Mouse (Mus musculus): Measurements from ENCODE around the gene Selenok. TPM values are rescaled to one million over a fixed set of nuclear protein-coding genes. Genes with fewer than 3 reads are reported as not detected.

Gene Selenok
- polyA plus RNA-seq, 2 experiments: 49.7 to 112 TPM

DNA sequence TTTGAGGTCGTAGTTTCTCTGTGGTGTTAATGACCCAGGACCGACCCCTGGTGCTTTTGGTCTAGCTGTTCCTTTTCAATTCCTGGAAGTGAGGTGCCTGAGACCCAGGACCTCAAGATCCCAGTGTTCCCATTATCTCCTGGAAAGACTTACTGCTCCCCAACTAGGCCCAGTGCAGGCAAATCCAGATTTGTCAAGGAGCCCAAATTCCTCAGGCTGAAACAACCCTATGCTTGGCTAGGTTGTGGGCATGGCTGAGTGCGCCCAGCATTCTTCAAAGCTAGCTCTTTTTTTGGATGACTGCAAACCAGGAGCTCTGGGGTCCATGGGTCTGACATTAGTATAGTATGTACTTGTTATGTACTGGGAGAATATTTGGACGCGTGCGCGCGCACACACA is 51.3 kb downstream of the Selenok start:
- no peaks in the 10 kb centered on the region for H3K9me3 ChIP-seq (ENCODE audit: control insufficient read depth, low read length)
- no peaks in the 10 kb centered on the region; the same call in 1 of the 2 replicates for H3K27me3 ChIP-seq (ENCODE audit: control insufficient read depth, insufficient read depth, low read length)
- 80% methylated on average over 8 of the region's 8 CpGs for WGBS (ENCODE audit: insufficient replicate concordance)

GRCm38 (mm10) chr14:30019792-30020575 is 51.9 kb downstream of the Selenok start:
- H3K4me1 ChIP-seq (replicated peaks; ENCODE audit: control insufficient read depth in 2 of 2, insufficient read depth in 2 of 2, low read length in 1 of 2): no peaks in the 10 kb centered on the region; a peak in 1 of 4 replicates
- 48% methylated on average over 9 of the region's 9 CpGs for WGBS (ENCODE audit: insufficient replicate concordance)
- no peak overlapping the region for H3K4me3 ChIP-seq (ENCODE audit: insufficient read depth in 1 of 2, low read depth in 2 of 2, low read length in 2 of 2)
- H3K9me3 ChIP-seq (ENCODE audit: control insufficient read depth, low read length): no peaks in the 10 kb centered on the region
- H3K36me3 ChIP-seq (replicated peaks; ENCODE audit: control insufficient read depth, insufficient read depth, low read depth): no peaks in the 10 kb centered on the region
- no peak overlapping the region for H3K9ac ChIP-seq (replicated peaks)
- no peak for DNase-seq (ENCODE audit: low read depth in 3 of 3, low spot score in 3 of 3)
- TF ChIP-seq CTCF (IDR thresholded peaks at IDR 0.05; ENCODE audit: low read depth): no peak
- TF ChIP-seq EP300 (IDR thresholded peaks at IDR 0.05; ENCODE audit: low read depth): no peak
- H3K4me2 ChIP-seq (ENCODE audit: low read depth): no peak overlapping the region
- no peak overlapping the region for H3K27ac ChIP-seq
- ATAC-seq (ENCODE audit: insufficient read depth): no peak
- no peaks in the 10 kb centered on the region; the same call in 1 of the 2 replicates for H3K27me3 ChIP-seq (ENCODE audit: control insufficient read depth, insufficient read depth, low read length)

More for the DNA sequence above, 51.3 kb downstream of the Selenok start:
- Histone ChIP-seq H3K4me3 (ENCODE audit: insufficient read depth in 1 of 2, low read depth in 2 of 2, low read length in 2 of 2) (no peak overlapping the region), H3K9ac (replicated peaks) (no peak overlapping the region), H3K27ac (no peak overlapping the region), H3K36me3 (replicated peaks; ENCODE audit: control insufficient read depth, insufficient read depth, low read depth) (no peaks in the 10 kb centered on the region), H3K4me1 (replicated peaks; ENCODE audit: control insufficient read depth in 2 of 2, insufficient read depth in 2 of 2, low read length in 1 of 2) (no peaks in the 10 kb centered on the region; a peak in 1 of 4 replicates), H3K4me2 (ENCODE audit: low read depth) (no peak overlapping the region)
- DNase-seq (ENCODE audit: low read depth in 3 of 3, low spot score in 3 of 3) (no peak), ATAC-seq (ENCODE audit: insufficient read depth) (no peak)
- TF ChIP-seq EP300 (IDR thresholded peaks at IDR 0.05; ENCODE audit: low read depth) (no peak), CTCF (IDR thresholded peaks at IDR 0.05; ENCODE audit: low read depth) (no peak)

- no peak overlapping the region for H3K27ac ChIP-seq
- 54% methylated on average over 6 of the region's 6 CpGs for WGBS (ENCODE audit: insufficient replicate concordance)
- no peaks in the 10 kb centered on the region for H3K36me3 ChIP-seq (replicated peaks; ENCODE audit: control insufficient read depth, insufficient read depth, low read depth)
- no peaks in the 10 kb centered on the region; the same call in 1 of the 2 replicates for H3K27me3 ChIP-seq (ENCODE audit: control insufficient read depth, insufficient read depth, low read length)
- ATAC-seq (ENCODE audit: insufficient read depth) (no peak), DNase-seq (ENCODE audit: low read depth in 3 of 3, low spot score in 3 of 3) (no peak)
- H3K4me2 ChIP-seq (ENCODE audit: low read depth): no peak overlapping the region
- no peaks in the 10 kb centered on the region for H3K9me3 ChIP-seq (ENCODE audit: control insufficient read depth, low read length)
- TF ChIP-seq EP300 (IDR thresholded peaks at IDR 0.05; ENCODE audit: low read depth): no peak
- no peak for TF ChIP-seq CTCF (IDR thresholded peaks at IDR 0.05; ENCODE audit: low read depth)
- no peak overlapping the region for H3K9ac ChIP-seq (replicated peaks)
- H3K4me3 ChIP-seq (ENCODE audit: insufficient read depth in 1 of 2, low read depth in 2 of 2, low read length in 2 of 2): no peak overlapping the region
- H3K4me1 ChIP-seq (replicated peaks; ENCODE audit: control insufficient read depth in 2 of 2, insufficient read depth in 2 of 2, low read length in 1 of 2): no peaks in the 10 kb centered on the region
Observed at GRCm38 (mm10) chr14:30022471-30022870, 54.4 kb downstream of the Selenok start.

GRCm38 (mm10) chr14:30024387-30024786 is 56.3 kb downstream of the Selenok start:
- TF ChIP-seq CTCF (IDR thresholded peaks at IDR 0.05; ENCODE audit: low read depth) (no peak), EP300 (IDR thresholded peaks at IDR 0.05; ENCODE audit: low read depth) (no peak)
- DNase-seq (ENCODE audit: low read depth in 3 of 3, low spot score in 3 of 3) (no peak), ATAC-seq (ENCODE audit: insufficient read depth) (no peak)
- 7% methylated on average over 7 of the region's 7 CpGs for WGBS (ENCODE audit: insufficient replicate concordance)
- Histone ChIP-seq H3K36me3 (replicated peaks; ENCODE audit: control insufficient read depth, insufficient read depth, low read depth) (no peaks in the 10 kb centered on the region), H3K9me3 (ENCODE audit: control insufficient read depth, low read length) (no peaks in the 10 kb centered on the region), H3K9ac (replicated peaks) (no peak overlapping the region), H3K4me1 (replicated peaks; ENCODE audit: control insufficient read depth in 2 of 2, insufficient read depth in 2 of 2, low read length in 1 of 2) (no peaks in the 10 kb centered on the region), H3K4me2 (ENCODE audit: low read depth) (no peak overlapping the region), H3K27me3 (ENCODE audit: control insufficient read depth, insufficient read depth, low read length) (no peaks in the 10 kb centered on the region), H3K4me3 (ENCODE audit: insufficient read depth in 1 of 2, low read depth in 2 of 2, low read length in 2 of 2) (no peak overlapping the region), H3K27ac (no peak overlapping the region)

Small RNAs within 50 kb of the gene (microRNA-seq; reads per million reads assigned to microRNA genes)
- gene Mir6947: not detected

Other genes starting within 250 kb of the Selenok start
- gene Cacna2d3, start 246.4 kb upstream of the Selenok start, polyA plus RNA-seq (2012; rRNA removed): 0.03 and 0.10 TPM in 2 replicates
- not detected in 2 replicates for gene Cacna2d3, start 246.4 kb upstream of the Selenok start, polyA plus RNA-seq (2014; fragmentation: Nextera tagmentation; extraction: Ambion mirVana)
- 6.5 and 11.3 TPM in 2 replicates for gene Actr8, start 10.0 kb downstream of the Selenok start, polyA plus RNA-seq (2012; rRNA removed)
- 17.3 and 18.1 TPM in 2 replicates for gene Actr8, start 10.0 kb downstream of the Selenok start, polyA plus RNA-seq (2014; fragmentation: Nextera tagmentation; extraction: Ambion mirVana)
- gene Il17rb, start 40.6 kb downstream of the Selenok start, polyA plus RNA-seq (2012; rRNA removed): 1.0 and 1.3 TPM in 2 replicates
- 1.3 and 1.8 TPM in 2 replicates for gene Il17rb, start 40.6 kb downstream of the Selenok start, polyA plus RNA-seq (2014; fragmentation: Nextera tagmentation; extraction: Ambion mirVana)
- 2.4 TPM in 2 replicates for gene Chdh, start 40.7 kb downstream of the Selenok start, polyA plus RNA-seq (2012; rRNA removed)
- gene Chdh, start 40.7 kb downstream of the Selenok start, polyA plus RNA-seq (2014; fragmentation: Nextera tagmentation; extraction: Ambion mirVana): 1.2 and 1.5 TPM in 2 replicates